Mouse (Mus musculus): Measurements from ENCODE around the gene Gse1.

DNA sequence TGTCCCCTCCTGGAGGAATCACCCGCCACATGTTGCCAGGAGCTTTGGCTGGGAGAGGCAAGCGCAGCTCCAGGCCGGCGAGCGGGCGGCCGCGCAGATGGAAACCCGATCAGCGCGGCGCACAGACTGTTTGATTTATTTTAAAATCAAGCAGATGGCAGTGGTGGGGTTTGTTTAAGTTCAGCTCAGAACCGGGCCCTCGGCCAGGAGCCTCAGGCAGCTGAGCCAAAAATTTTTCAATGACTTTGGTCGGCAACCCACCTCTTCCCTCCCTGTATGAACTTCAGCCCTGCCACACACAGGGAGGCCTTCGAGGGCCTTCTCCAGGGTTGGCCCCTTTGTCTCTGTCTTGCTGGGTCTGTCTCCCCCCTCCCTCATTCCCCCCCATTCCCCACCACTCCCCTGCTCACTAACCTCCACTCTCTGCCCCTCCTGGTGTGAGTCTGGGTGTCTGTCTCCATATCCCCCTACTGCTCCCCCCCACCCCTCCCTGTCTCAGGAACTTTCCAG is 36.7 kb downstream of the Gse1 start:
- TF ChIP-seq CTCF (IDR thresholded peaks at IDR 0.05; ENCODE audit: control insufficient read depth, insufficient read depth, low read length) (no peak), POLR2A (IDR thresholded peaks at IDR 0.05; ENCODE audit: borderline replicate concordance, control insufficient read depth, low read depth, low read length) (no peak)
